Mouse (Mus musculus) CD4-positive, CD25-positive, alpha-beta regulatory T cell (primary cell): ENCODE data around the gene Gm36176. TPM values are rescaled to one million over a fixed set of nuclear protein-coding genes. Genes with fewer than 3 reads are reported as not detected.

Experiments
- polyA plus RNA-seq: library from polyadenylated mRNA; unstranded; fragments of 100-300 nt; shearing (Covaris generic); gene quantifications from one replicate; pipeline ENCODE4 v1.2.1, GENCODE M21; 2017

Gm36176 gene
- polyA plus RNA-seq, result not detected

GRCm38 (mm10) chr10:77846503-77846902 is at the start of gene Gm36176:
Gene Gm36176, plus strand, starts transcription at chr10:77846803.

GRCm38 (mm10) chr10:77798921-77799508 is 47.6 kb upstream of the Gm36176 start, which contains the start of gene Gm19668:
Gene Gm19668, minus strand, starts transcription at chr10:77799133.

DNA sequence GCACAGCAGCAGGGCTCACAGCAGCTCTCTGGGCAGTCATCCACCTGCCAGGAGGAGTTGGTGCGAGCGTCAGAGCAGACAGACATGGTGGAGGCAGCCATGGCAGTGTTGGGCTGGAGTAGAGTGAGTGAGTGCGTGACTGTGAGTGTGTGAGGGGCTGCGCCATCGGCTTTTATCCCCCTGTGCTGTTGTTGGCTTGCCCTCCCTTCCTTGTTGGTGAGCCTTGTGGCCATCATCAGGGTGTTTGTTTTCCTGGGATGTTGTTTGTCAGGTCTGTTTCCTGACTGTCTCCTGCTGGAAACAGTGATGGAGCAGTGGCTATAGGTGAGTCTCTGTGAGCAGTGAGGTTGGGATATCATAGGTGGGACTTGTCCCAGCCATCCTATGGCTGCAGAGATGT is 34.9 kb upstream of the Gm36176 start, which contains the start of gene Gm9507:
Gene Gm9507, minus strand, starts transcription at position 101 of the 400 bp plus-strand sequence.

DNA sequence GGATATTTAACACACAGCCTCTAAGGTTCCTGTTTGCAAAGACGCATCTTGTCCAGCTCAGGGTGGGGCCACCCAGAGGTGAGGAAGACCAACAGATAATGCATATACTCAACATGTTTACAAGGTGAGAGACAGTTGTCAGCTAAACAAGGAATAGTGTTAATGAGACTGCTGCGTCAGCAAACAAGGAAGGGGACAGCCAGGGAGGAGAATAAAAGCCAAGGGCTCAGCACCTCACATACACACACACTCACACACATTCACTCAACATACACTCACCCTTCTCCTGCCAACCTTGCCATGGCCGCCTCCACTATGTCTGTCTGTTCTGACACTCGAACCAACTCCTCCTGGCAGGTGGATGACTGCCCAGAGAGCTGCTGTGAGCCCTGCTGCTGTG is 32.2 kb upstream of the Gm36176 start, which contains the start of gene Gm2696:
Gene Gm2696, plus strand, starts transcription at position 301 of the 400 bp plus-strand sequence.

GRCm38 (mm10) chr10:77826951-77827350 is 19.7 kb upstream of the Gm36176 start, which contains the start of gene Krtap10-4:
Gene Krtap10-4, minus strand, starts transcription at chr10:77827095.

DNA sequence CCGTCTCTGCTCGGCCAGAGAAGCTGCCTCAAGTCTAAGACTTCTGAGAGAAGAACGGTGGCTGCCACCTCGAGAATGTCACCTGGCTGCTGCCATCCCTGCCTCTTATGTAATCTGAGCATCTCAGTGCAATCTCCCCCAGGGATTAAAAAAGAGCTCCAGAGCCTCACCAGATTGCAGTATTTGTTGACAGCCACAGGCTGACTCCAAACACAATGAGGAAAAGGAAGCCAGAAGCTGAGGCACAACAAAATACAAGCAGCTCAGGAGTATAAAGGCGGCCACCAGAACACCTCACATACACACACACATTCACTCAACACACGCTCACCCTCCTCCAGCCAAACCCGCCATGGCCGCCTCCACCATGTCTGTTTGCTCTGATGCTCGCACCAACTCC is 11.0 kb upstream of the Gm36176 start, which contains the start of gene Krtap10-10:
Gene Krtap10-10, plus strand, starts transcription at position 301 of the 400 bp plus-strand sequence.

GRCm38 (mm10) chr10:77852559-77852958 is 6.0 kb downstream of the Gm36176 start, which contains the start of gene Gm10318:
Gene Gm10318, plus strand, starts transcription at chr10:77852859.

GRCm38 (mm10) chr10:77861675-77862074 is 15.1 kb downstream of the Gm36176 start, which contains the start of gene Gm3285:
Gene Gm3285, plus strand, starts transcription at chr10:77861975.

Other genes starting within 250 kb of the Gm36176 start
- gene Sumo3, start 240.7 kb upstream of the Gm36176 start, polyA plus RNA-seq, result 109 TPM
- gene Gm49325, start 240.6 kb upstream of the Gm36176 start, polyA plus RNA-seq, result not detected
- 48.5 TPM for gene Ube2g2, start 224.5 kb upstream of the Gm36176 start, polyA plus RNA-seq
- gene Tspear, start 160.2 kb upstream of the Gm36176 start, polyA plus RNA-seq, result 0.26 TPM
- not detected for gene Gm19402, start 156.0 kb upstream of the Gm36176 start, polyA plus RNA-seq
- not detected for gene Gm9508, start 149.6 kb upstream of the Gm36176 start, polyA plus RNA-seq
- gene Gm10272, start 140.2 kb upstream of the Gm36176 start, polyA plus RNA-seq, result not detected
- gene Gm10024, start 135.3 kb upstream of the Gm36176 start, polyA plus RNA-seq, result not detected
- not detected for gene Gm10142, start 131.0 kb upstream of the Gm36176 start, polyA plus RNA-seq
- not detected for gene Krtap12-1, start 126.2 kb upstream of the Gm36176 start, polyA plus RNA-seq
- not detected for gene Gm10100, start 120.3 kb upstream of the Gm36176 start, polyA plus RNA-seq
- gene Gm18596, start 104.2 kb upstream of the Gm36176 start, polyA plus RNA-seq, result not detected
- not detected for gene Gm9736, start 95.4 kb upstream of the Gm36176 start, polyA plus RNA-seq
- not detected for gene Gm3233, start 87.1 kb upstream of the Gm36176 start, polyA plus RNA-seq
- gene Gm3238, start 75.5 kb upstream of the Gm36176 start, polyA plus RNA-seq, result not detected
- gene Gm7138, start 69.9 kb upstream of the Gm36176 start, polyA plus RNA-seq, result not detected
- not detected for gene Gm3250, start 64.3 kb upstream of the Gm36176 start, polyA plus RNA-seq
- not detected for gene Gm7137, start 58.6 kb upstream of the Gm36176 start, polyA plus RNA-seq
- not detected for gene Gm9639, start 51.7 kb upstream of the Gm36176 start, polyA plus RNA-seq
- not detected for gene Gm19668, start 47.7 kb upstream of the Gm36176 start, polyA plus RNA-seq
- not detected for gene Gm9507, start 35.0 kb upstream of the Gm36176 start, polyA plus RNA-seq
- not detected for gene Gm2696, start 32.1 kb upstream of the Gm36176 start, polyA plus RNA-seq
- gene Krtap10-4, start 19.7 kb upstream of the Gm36176 start, polyA plus RNA-seq, result not detected
- gene Krtap10-10, start 10.9 kb upstream of the Gm36176 start, polyA plus RNA-seq, result not detected
- gene Gm10318, start 6.1 kb downstream of the Gm36176 start, polyA plus RNA-seq, result not detected
- gene Gm3285, start 15.2 kb downstream of the Gm36176 start, polyA plus RNA-seq, result not detected
- 0.11 TPM for gene Lrrc3, start 55.7 kb downstream of the Gm36176 start, polyA plus RNA-seq
- gene Trpm2, start 123.8 kb downstream of the Gm36176 start, polyA plus RNA-seq, result 0.49 TPM
- gene 1810043G02Rik, start 131.7 kb downstream of the Gm36176 start, polyA plus RNA-seq, result 8.2 TPM
- 69.3 TPM for gene Pfkl, start 163.3 kb downstream of the Gm36176 start, polyA plus RNA-seq
- not detected for gene Dnmt3l, start 195.1 kb downstream of the Gm36176 start, polyA plus RNA-seq
- 0.34 TPM for gene Aire, start 196.8 kb downstream of the Gm36176 start, polyA plus RNA-seq
- 8.9 TPM for gene Icosl, start 222.5 kb downstream of the Gm36176 start, polyA plus RNA-seq